Mouse (Mus musculus): ENCODE measurements around the gene Cisd1. TPM values are rescaled to one million over a fixed set of nuclear protein-coding genes. Genes with fewer than 3 reads are reported as not detected.
"Not testable (repeated sequence)": the region's sequence is repeated elsewhere in the genome, so short reads cannot be mapped to it uniquely, and the experiment has no call there.

Cisd1 gene
- 90.4 and 94.1 TPM in 2 replicates for polyA plus RNA-seq (2014; fragmentation: Nextera tagmentation; extraction: Ambion mirVana)

DNA sequence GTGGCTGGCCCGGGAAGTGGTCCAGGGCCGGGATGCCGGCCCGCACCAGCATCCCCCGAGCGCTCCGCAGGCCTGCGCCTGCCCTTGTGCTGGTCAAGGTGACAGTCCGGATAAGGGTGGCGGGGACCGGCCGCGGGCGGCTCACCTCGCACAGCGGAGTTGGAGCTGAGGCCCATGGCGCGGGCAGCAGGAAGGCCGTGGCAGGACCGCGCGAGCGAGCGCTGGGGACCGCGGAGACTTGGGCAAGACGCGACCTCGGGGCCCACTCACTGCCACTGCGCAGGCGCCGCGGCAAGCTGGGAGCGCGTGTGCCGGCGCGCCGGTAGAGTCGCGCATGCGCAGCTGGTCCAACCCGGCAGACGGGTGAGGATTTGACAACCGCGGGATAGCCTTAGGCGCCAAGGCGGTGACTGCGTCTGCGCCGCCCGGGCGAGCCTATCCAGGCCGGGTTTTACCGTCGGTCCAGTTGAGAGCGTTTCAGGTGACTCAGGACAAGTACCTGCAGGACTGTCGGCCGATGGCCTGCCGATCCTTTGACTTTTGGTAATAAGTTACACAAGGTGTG, at the start of gene Cisd1:
TSS of gene Cisd1 (minus strand) at position 376 of the 565 bp plus-strand sequence.
- H3K4me1 ChIP-seq (ENCODE audit: control insufficient read depth, insufficient read depth, low read length) = peaks cover 10% of the 10 kb centered on the region; the same call in 1 of the 2 replicates
- no peaks in the 10 kb centered on the region for H3K9me3 ChIP-seq (ENCODE audit: control insufficient read depth, low read depth, low read length)
- ATAC-seq (ENCODE audit: insufficient number of reproducible peaks, insufficient read depth, low FRiP score, low read depth) = peak; percentile 76
- peak within 1 kb of the TSS; percentile 81 for H3K4me2 ChIP-seq (replicated peaks; ENCODE audit: low read depth, low read length)
- WGBS = under 1% methylated on average over 60 of the region's 60 CpGs
- no peaks in the 10 kb centered on the region for H3K27me3 ChIP-seq (ENCODE audit: control insufficient read depth, insufficient read depth, low read length)
- H3K27ac ChIP-seq (ENCODE audit: low read length) = peak within 1 kb of the TSS; percentile 36; the same call in 1 of the 2 replicates
- peak within 1 kb of the TSS; percentile 65 for H3K4me3 ChIP-seq (ENCODE audit: low read depth, low read length)
- peak within 1 kb of the TSS; percentile 60 for H3K9ac ChIP-seq (replicated peaks; ENCODE audit: low read depth, low read length)
- H3K36me3 ChIP-seq (ENCODE audit: control insufficient read depth, insufficient read depth, low read length) = no peaks in the 10 kb centered on the region

DNA sequence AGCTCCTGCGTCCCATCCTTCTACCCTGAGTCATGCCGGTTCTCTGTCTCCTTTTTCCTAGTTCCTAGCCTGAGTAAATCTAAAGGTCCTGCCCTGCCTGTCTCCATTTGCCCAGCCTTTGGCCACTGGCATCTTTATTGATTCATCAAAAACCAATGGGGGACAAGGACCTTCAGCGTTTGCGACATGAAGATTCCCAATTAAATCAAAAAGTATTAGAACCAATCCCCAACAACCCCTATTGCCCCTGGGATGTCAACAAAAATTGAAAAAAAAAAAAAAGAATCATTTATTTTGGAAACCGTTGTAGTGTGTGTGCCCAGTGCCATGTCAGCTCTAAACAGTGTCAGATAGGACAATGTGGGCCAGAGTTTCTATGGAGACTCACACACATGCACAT, 44.6 kb upstream of the Cisd1 start:
- 91% methylated on average over 5 of the region's 5 CpGs for WGBS
- no peak overlapping the region for H3K27ac ChIP-seq (ENCODE audit: low read length)
- H3K36me3 ChIP-seq (ENCODE audit: control insufficient read depth, insufficient read depth, low read length) = no peaks in the 10 kb centered on the region
- H3K4me3 ChIP-seq (ENCODE audit: low read depth, low read length) = no peak overlapping the region
- H3K4me2 ChIP-seq (replicated peaks; ENCODE audit: low read depth, low read length) = no peak overlapping the region
- no peaks in the 10 kb centered on the region for H3K9me3 ChIP-seq (ENCODE audit: control insufficient read depth, low read depth, low read length)
- no peaks in the 10 kb centered on the region for H3K27me3 ChIP-seq (ENCODE audit: control insufficient read depth, insufficient read depth, low read length)
- H3K9ac ChIP-seq (replicated peaks; ENCODE audit: low read depth, low read length) = no peak overlapping the region
- H3K4me1 ChIP-seq (ENCODE audit: control insufficient read depth, insufficient read depth, low read length) = 0 out of 2 replicates have a peak, but pooled peaks cover 2% of the 10 kb centered on the region
- ATAC-seq (ENCODE audit: insufficient number of reproducible peaks, insufficient read depth, low FRiP score, low read depth) = no peak

DNA sequence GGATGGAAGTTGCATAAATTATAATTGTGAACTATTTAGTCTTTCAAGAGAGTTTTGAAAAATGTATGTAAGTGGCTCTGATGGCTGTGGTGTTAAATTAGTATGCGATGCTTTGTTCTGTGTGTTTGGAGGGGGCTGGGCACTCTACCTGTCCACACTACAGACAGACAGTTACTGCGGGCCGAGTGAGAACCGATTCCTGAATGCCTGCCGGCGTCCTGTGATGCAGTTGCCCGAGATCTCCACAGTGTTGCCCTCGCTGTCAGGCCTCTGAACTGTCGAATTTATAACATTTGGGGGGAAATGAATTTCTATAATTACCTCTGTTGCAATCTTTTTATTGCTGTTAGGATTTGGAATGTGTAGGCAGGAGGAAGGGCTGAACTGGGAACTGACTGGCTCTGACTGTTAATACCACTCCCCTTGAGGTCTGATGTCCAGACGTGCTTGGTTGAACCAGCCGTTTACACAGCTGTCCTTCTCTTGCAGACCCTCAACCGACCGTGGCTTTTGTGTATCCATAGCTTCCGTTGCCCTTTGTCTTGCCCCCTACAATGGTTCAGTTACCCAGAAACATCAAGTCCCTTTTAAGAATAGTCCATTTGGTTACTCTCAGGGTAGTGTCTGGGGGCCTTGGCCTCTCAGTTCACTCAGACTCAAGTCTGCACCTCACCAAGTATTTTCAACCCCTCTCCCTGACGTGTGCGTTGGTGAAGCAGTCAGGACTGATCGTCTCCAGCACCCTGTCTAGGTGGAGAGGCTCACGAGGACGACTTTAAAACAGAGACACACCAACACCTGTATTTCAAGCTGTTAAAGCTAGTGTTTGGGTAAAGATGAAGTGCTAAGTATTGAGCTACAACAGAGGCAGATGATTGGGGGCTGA, 39.6 kb upstream of the Cisd1 start:
- Histone ChIP-seq H3K4me1 (ENCODE audit: control insufficient read depth, insufficient read depth, low read length) (0 out of 2 replicates have a peak, but pooled peaks cover 3% of the 10 kb centered on the region), H3K4me2 (replicated peaks; ENCODE audit: low read depth, low read length) (no peak overlapping the region), H3K4me3 (ENCODE audit: low read depth, low read length) (no peak overlapping the region), H3K9ac (replicated peaks; ENCODE audit: low read depth, low read length) (no peak overlapping the region), H3K9me3 (ENCODE audit: control insufficient read depth, low read depth, low read length) (no peaks in the 10 kb centered on the region), H3K27ac (ENCODE audit: low read length) (no peak overlapping the region), H3K36me3 (ENCODE audit: control insufficient read depth, insufficient read depth, low read length) (no peaks in the 10 kb centered on the region), H3K27me3 (ENCODE audit: control insufficient read depth, insufficient read depth, low read length) (no peaks in the 10 kb centered on the region)
- 66% methylated on average over 19 of the region's 19 CpGs for WGBS
- no peak for ATAC-seq (ENCODE audit: insufficient number of reproducible peaks, insufficient read depth, low FRiP score, low read depth)

DNA sequence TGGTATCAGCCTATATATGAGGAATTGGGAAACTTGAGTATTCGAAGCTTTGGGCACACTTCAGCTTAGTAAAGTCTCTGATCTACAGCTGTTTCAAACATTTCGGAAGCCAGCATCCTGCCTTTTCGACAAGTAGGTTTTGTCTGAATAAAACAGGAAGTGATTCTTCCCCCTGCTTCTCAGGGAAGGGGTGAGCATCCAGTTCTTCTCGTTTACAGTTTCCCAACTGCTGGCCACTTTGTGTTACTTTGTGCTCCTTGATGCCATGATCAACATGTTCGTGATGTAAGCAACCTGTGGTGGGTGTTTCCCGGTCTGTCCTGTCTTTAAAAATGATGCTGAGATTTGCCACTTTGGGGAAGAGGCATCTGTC, 38.8 kb upstream of the Cisd1 start:
- H3K9me3 ChIP-seq (ENCODE audit: control insufficient read depth, low read depth, low read length); H3K9ac ChIP-seq (replicated peaks; ENCODE audit: low read depth, low read length); H3K36me3 ChIP-seq (ENCODE audit: control insufficient read depth, insufficient read depth, low read length); H3K4me1 ChIP-seq (ENCODE audit: control insufficient read depth, insufficient read depth, low read length); H3K4me2 ChIP-seq (replicated peaks; ENCODE audit: low read depth, low read length); H3K27ac ChIP-seq (ENCODE audit: low read length); H3K27me3 ChIP-seq (ENCODE audit: control insufficient read depth, insufficient read depth, low read length); H3K4me3 ChIP-seq (ENCODE audit: low read depth, low read length); ATAC-seq (ENCODE audit: insufficient number of reproducible peaks, insufficient read depth, low FRiP score, low read depth): not testable (repeated sequence)
- WGBS = 71% methylated on average over 6 of the region's 6 CpGs

DNA sequence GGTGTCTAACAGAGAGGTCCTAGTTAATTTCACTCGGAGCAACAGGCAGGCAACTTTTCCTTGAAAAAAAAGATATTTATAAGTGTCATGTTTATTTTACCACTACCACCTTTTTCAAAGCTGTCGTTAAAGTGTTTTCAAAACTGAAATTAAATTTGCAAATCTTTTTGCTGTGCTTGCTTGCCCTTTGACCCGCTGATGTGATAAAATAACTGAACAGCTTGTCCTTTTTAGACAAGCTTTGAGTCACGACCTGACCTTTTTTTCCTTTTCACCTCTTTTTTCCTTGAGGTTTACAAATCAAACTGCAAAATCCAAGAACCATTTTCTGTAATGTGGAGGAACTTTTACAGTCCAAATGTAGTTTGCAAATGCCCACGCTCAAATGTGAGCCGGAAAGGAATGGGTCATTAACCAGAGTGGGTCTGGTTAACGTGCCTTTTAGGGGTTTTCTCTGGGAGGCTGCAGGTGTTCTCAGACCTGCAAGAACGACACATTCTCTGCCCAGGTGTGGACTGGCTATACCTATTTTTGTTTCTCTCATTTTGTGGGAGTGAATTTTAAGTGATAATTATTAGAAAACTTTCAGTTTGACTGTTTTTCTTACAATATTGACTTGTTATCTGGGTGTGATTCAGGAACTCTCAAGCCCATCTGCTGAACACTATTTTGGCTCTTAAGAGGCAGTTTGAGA, 38.3 kb upstream of the Cisd1 start:
- ATAC-seq (ENCODE audit: insufficient number of reproducible peaks, insufficient read depth, low FRiP score, low read depth) = no peak
- no peak overlapping the region for H3K4me2 ChIP-seq (replicated peaks; ENCODE audit: low read depth, low read length)
- H3K4me1 ChIP-seq (ENCODE audit: control insufficient read depth, insufficient read depth, low read length) = 0 out of 2 replicates have a peak, but pooled peaks cover 3% of the 10 kb centered on the region
- no peak overlapping the region for H3K9ac ChIP-seq (replicated peaks; ENCODE audit: low read depth, low read length)
- H3K36me3 ChIP-seq (ENCODE audit: control insufficient read depth, insufficient read depth, low read length) = 0 out of 2 replicates have a peak, but pooled peaks cover 2% of the 10 kb centered on the region
- H3K4me3 ChIP-seq (ENCODE audit: low read depth, low read length) = no peak overlapping the region
- H3K27me3 ChIP-seq (ENCODE audit: control insufficient read depth, insufficient read depth, low read length) = no peaks in the 10 kb centered on the region
- WGBS = 52% methylated on average over 8 of the region's 8 CpGs
- no peak overlapping the region for H3K27ac ChIP-seq (ENCODE audit: low read length)
- H3K9me3 ChIP-seq (ENCODE audit: control insufficient read depth, low read depth, low read length) = no peaks in the 10 kb centered on the region

DNA sequence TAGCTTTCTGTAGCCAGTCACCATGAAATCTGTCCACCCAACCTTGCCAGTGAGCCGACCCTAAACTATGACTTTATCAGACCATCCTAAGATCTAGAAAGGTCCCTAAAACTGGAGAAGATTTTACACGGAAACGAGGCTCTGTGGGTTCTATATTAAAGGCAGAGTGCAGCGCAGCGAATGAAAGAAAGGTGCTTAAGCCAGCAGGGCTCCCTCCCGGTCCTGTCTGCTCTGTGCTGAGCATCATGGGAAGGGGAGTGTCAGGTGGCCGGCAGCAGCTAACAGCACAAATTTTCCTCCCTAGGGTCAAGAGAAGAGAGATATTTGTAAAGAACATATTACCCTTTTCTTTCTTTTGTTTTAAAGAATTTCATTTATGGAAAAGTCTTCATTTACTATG, 37.4 kb upstream of the Cisd1 start:
- Histone ChIP-seq H3K9me3 (ENCODE audit: control insufficient read depth, low read depth, low read length) (no peaks in the 10 kb centered on the region), H3K27ac (ENCODE audit: low read length) (no peak overlapping the region), H3K4me3 (ENCODE audit: low read depth, low read length) (no peak overlapping the region), H3K9ac (replicated peaks; ENCODE audit: low read depth, low read length) (no peak overlapping the region), H3K36me3 (ENCODE audit: control insufficient read depth, insufficient read depth, low read length) (0 out of 2 replicates have a peak, but pooled peaks cover 2% of the 10 kb centered on the region), H3K4me1 (ENCODE audit: control insufficient read depth, insufficient read depth, low read length) (0 out of 2 replicates have a peak, but pooled peaks cover 3% of the 10 kb centered on the region), H3K27me3 (ENCODE audit: control insufficient read depth, insufficient read depth, low read length) (no peaks in the 10 kb centered on the region), H3K4me2 (replicated peaks; ENCODE audit: low read depth, low read length) (no peak overlapping the region)
- ATAC-seq (ENCODE audit: insufficient number of reproducible peaks, insufficient read depth, low FRiP score, low read depth) = no peak
- 71% methylated on average over 7 of the region's 7 CpGs for WGBS

DNA sequence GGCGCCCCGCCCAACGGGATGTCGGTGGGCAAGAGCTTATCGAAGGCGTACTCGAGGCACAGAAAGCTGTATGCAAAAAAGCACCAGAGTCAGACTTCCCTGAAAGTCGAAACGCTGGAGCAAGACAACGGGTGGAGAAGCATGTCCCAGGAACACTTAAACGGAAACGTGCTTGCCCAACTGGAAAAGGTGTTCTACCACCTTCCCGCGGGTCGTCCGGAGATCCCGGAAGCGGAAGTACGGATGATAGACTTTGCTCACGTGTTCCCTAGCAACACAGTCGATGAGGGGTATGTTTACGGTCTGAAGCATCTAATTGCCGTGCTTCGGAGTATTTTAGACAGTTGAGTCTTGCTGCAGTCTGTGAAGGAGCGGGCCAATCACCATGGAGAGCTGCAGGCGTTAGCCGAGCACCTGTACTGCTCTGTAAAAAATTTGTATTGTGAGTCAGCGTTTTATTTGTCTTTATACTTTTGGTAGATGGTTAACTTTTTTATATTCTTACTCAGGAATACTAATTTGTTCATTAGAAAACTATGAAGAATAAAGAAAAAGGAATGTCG, 36.8 kb upstream of the Cisd1 start:
- 0 out of 2 replicates have a peak, but pooled peaks cover 2% of the 10 kb centered on the region for H3K36me3 ChIP-seq (ENCODE audit: control insufficient read depth, insufficient read depth, low read length)
- H3K4me3 ChIP-seq (ENCODE audit: low read depth, low read length) = no peak overlapping the region
- no peak overlapping the region for H3K9ac ChIP-seq (replicated peaks; ENCODE audit: low read depth, low read length)
- no peak overlapping the region for H3K27ac ChIP-seq (ENCODE audit: low read length)
- no peaks in the 10 kb centered on the region for H3K27me3 ChIP-seq (ENCODE audit: control insufficient read depth, insufficient read depth, low read length)
- no peak for ATAC-seq (ENCODE audit: insufficient number of reproducible peaks, insufficient read depth, low FRiP score, low read depth)
- no peaks in the 10 kb centered on the region for H3K9me3 ChIP-seq (ENCODE audit: control insufficient read depth, low read depth, low read length)
- H3K4me1 ChIP-seq (ENCODE audit: control insufficient read depth, insufficient read depth, low read length) = 0 out of 2 replicates have a peak, but pooled peaks cover 3% of the 10 kb centered on the region
- H3K4me2 ChIP-seq (replicated peaks; ENCODE audit: low read depth, low read length) = no peak overlapping the region
- WGBS = 84% methylated on average over 29 of the region's 29 CpGs

DNA sequence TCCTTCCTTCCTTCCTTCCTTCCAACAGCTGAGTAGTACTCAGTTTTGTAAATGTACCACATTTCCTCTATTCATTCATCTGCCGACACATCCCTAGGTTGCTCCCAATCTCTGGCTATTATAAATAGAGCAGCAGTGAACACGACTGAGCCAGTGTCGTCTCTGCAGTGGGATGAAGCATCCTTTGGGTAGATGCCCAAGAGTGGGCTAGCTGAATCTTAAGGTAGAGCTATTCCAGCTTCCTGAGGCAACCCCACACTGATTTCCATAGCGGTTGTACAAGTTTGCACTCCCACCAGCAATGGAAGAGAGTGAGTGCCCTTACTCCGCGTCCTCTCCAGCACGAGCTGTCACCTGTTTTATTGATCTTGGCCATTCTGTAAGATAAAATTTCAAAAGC, 35.7 kb upstream of the Cisd1 start:
- ATAC-seq (ENCODE audit: insufficient number of reproducible peaks, insufficient read depth, low FRiP score, low read depth) = no peak
- no peak overlapping the region for H3K4me3 ChIP-seq (ENCODE audit: low read depth, low read length)

More for the DNA sequence above, 35.7 kb upstream of the Cisd1 start:
- Histone ChIP-seq H3K36me3 (ENCODE audit: control insufficient read depth, insufficient read depth, low read length) (0 out of 2 replicates have a peak, but pooled peaks cover 2% of the 10 kb centered on the region), H3K9ac (replicated peaks; ENCODE audit: low read depth, low read length) (no peak overlapping the region), H3K27me3 (ENCODE audit: control insufficient read depth, insufficient read depth, low read length) (no peaks in the 10 kb centered on the region), H3K9me3 (ENCODE audit: control insufficient read depth, low read depth, low read length) (no peaks in the 10 kb centered on the region), H3K27ac (ENCODE audit: low read length) (no peak overlapping the region), H3K4me2 (replicated peaks; ENCODE audit: low read depth, low read length) (no peak overlapping the region), H3K4me1 (ENCODE audit: control insufficient read depth, insufficient read depth, low read length) (0 out of 2 replicates have a peak, but pooled peaks cover 3% of the 10 kb centered on the region)
- 90% methylated on average over 7 of the region's 7 CpGs for WGBS

Measured in stomach, embryonic 14.5 days (tissue).